Mouse (Mus musculus): ENCODE measurements around the gene Frat2.

Frat2 gene

GRCm38 (mm10) chr19:41822589-41822988, 25.3 kb downstream of the Frat2 start:
- no peak for DNase-seq (ENCODE audit: low read depth, low spot score)

- DNase-seq (ENCODE audit: low read depth, low spot score): no peak
Observed at GRCm38 (mm10) chr19:41821436-41821835, 26.5 kb downstream of the Frat2 start.

- no peak for DNase-seq (ENCODE audit: low read depth, low spot score)
Observed at GRCm38 (mm10) chr19:41818749-41819148, 29.2 kb downstream of the Frat2 start.

GRCm38 (mm10) chr19:41817325-41817724, 30.6 kb downstream of the Frat2 start:
- DNase-seq (ENCODE audit: low read depth, low spot score): no peak

- DNase-seq (ENCODE audit: low read depth, low spot score): no peak
Observed at GRCm38 (mm10) chr19:41816915-41817314, 31.0 kb downstream of the Frat2 start.

- no peak for DNase-seq (ENCODE audit: low read depth, low spot score)
Observed at GRCm38 (mm10) chr19:41816410-41816809, 31.5 kb downstream of the Frat2 start.

- no peak for DNase-seq (ENCODE audit: low read depth, low spot score)
Observed at GRCm38 (mm10) chr19:41813374-41813773, 34.6 kb downstream of the Frat2 start.

GRCm38 (mm10) chr19:41812525-41812924, 35.4 kb downstream of the Frat2 start:
- no peak for DNase-seq (ENCODE audit: low read depth, low spot score)

- no peak for DNase-seq (ENCODE audit: low read depth, low spot score)
Observed at GRCm38 (mm10) chr19:41810074-41810473, 37.9 kb downstream of the Frat2 start.

- DNase-seq (ENCODE audit: low read depth, low spot score): no peak
Observed at GRCm38 (mm10) chr19:41808104-41808634, 39.8 kb downstream of the Frat2 start.

- no peak for DNase-seq (ENCODE audit: low read depth, low spot score)
Observed at GRCm38 (mm10) chr19:41807497-41807896, 40.4 kb downstream of the Frat2 start.

GRCm38 (mm10) chr19:41805831-41806230, 42.1 kb downstream of the Frat2 start:
- peak; percentile 52 for DNase-seq (ENCODE audit: low read depth, low spot score)

GRCm38 (mm10) chr19:41803322-41803721, 44.6 kb downstream of the Frat2 start:
- peak; percentile 80 for DNase-seq (ENCODE audit: low read depth, low spot score)

GRCm38 (mm10) chr19:41801742-41802369, 46.1 kb downstream of the Frat2 start, which contains the start of gene Arhgap19:
Gene Arhgap19 (minus strand): TSS chr19:41802047.
- peak; percentile 96 for DNase-seq (ENCODE audit: low read depth, low spot score)

GRCm38 (mm10) chr19:41800986-41801741, 46.8 kb downstream of the Frat2 start:
- DNase-seq (ENCODE audit: low read depth, low spot score): no peak

GRCm38 (mm10) chr19:41800451-41800850, 47.5 kb downstream of the Frat2 start:
- no peak for DNase-seq (ENCODE audit: low read depth, low spot score)

GRCm38 (mm10) chr19:41797536-41797935, 50.4 kb downstream of the Frat2 start:
- no peak for DNase-seq (ENCODE audit: low read depth, low spot score)

GRCm38 (mm10) chr19:41796789-41797327, 51.1 kb downstream of the Frat2 start:
- no peak for DNase-seq (ENCODE audit: low read depth, low spot score)

- no peak for DNase-seq (ENCODE audit: low read depth, low spot score)
Observed at GRCm38 (mm10) chr19:41796148-41796760, 51.7 kb downstream of the Frat2 start.

Data from CD4-positive, CD25-positive, alpha-beta regulatory T cell, adult 2 months (primary cell).